Mouse (Mus musculus) splenic B cell, adult 2 months (primary cell): ENCODE results near the gene Jade1.
A peak's percentile ranks its signal among the peaks of the same experiment; 100 is the strongest.

Experiments
- DNase-seq: peaks from one replicate; pipeline ENCODE4 v3.0.0-alpha.2; 2011; ENCODE audit warnings: low read depth, low spot score
- H3K27me3 ChIP-seq: 2 replicates; pipeline ENCODE4 v1.6.1; 2012; ENCODE audit warnings: mild to moderate bottlenecking, low read length, moderate library complexity, mixed read lengths; ENCODE audit not compliant: control insufficient read depth, poor library complexity, insufficient read depth, severe bottlenecking
- H3K36me3 ChIP-seq: 2 replicates; pipeline ENCODE4 v1.6.1; 2012; ENCODE audit warnings: mild to moderate bottlenecking, low read length, moderate library complexity, mixed read lengths; ENCODE audit not compliant: control insufficient read depth, poor library complexity, insufficient read depth, severe bottlenecking

Jade1 gene

DNA sequence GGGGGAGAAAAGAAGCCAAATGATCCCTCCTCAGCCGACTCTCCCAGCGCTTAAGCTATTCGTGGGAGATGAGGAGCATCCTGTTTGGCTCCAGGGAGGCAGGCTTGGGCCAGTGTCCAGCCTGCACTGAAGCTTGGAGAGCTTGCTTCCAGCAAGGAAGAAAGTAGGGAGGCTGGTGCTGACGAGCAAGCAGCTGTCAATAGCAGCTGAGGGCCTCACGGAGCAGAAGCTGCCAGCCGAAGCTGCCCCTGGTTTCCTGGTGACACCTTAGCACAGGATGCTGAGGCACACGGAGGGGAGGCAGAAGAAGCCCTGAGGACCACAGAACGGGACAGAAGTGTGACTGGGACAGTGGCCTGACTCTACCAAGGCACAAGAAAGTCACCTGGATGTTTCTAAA, 24.0 kb upstream of the Jade1 start:
- no peaks in the 10 kb centered on the region for H3K36me3 ChIP-seq
- DNase-seq, result no peak
- no peaks in the 10 kb centered on the region for H3K27me3 ChIP-seq

DNA sequence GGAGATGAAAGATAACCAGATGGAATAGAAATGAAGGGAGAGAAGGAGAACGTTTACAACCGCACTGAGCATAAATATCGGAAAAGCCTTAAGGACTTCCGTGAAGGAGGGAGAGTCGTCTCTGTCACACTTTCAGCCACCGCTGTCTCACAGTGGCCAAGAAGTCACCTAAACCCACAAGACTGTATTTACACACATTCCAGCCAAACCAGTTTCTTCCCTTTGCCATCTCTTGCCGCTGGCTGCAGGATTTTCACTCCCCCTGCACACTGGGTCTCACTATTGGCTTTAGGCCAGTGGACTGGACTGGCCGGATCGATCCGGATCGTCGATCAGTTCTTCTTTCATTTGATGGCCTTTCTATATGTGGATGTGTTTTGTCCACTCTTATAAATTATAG, 23.4 kb upstream of the Jade1 start:
- Histone ChIP-seq H3K36me3 (no peaks in the 10 kb centered on the region), H3K27me3 (no peaks in the 10 kb centered on the region)
- DNase-seq, result no peak

DNA sequence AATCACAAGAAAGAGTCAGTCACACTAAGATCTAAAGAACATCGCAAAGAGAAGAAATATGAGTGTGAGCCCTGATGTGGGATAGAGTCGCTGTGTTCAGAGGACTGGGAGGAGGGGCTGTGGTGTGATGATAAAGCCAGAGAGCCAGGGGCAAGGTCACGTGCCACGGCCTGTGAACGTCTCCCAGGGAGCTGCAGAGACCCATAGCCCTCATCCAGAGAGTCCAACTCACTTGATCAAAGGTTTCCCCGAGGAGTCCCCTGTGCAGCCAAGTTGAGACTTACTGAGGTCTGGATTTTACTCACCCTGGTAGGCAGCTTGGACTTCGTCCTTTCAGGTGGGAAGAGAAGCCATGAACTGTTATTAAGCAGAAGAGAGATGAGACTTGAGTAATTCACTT, 21.9 kb upstream of the Jade1 start:
- no peak for DNase-seq
- H3K27me3 ChIP-seq, result no peaks in the 10 kb centered on the region
- no peaks in the 10 kb centered on the region for H3K36me3 ChIP-seq

DNA sequence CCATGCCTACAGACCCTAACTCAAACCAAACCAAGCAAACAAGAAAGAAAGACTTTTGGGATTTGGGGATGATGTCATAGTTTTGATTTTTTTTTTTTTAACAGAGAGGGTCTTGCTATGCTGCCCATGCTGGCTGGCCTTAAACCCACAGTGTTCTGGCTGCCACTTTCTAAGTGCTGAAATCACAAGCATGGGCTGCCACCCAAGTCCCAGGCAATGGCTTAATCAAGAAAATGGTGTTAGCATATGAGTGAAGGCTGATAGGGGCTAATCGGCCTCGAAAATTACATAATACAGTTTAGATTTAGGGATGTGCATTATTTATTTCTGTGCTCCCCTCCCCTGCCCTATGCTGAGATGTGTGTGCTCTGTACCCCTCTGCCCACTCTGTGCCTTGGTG, 17.6 kb upstream of the Jade1 start:
- no peak for DNase-seq
- H3K27me3 ChIP-seq, result no peaks in the 10 kb centered on the region
- H3K36me3 ChIP-seq, result no peaks in the 10 kb centered on the region

DNA sequence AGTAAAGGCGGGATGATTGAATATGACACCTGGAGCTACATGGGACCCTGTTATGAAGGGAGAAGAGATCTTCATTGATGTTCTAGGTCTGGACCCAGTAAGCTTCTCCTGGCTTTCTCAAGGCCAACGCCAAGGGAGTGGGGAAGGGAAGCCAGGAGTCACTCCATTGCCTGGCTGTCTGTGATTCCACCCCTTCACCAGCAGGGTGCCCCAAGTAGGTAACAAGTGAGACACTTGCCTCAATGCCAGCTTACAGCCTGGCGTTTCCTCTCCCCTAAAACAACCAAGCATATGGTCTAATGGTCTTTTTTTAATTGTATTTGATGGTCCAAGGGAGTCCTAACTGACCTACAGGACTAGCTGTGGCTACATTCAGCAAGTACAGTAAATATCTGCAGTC, 14.2 kb upstream of the Jade1 start:
- Histone ChIP-seq H3K36me3 (no peaks in the 10 kb centered on the region), H3K27me3 (no peaks in the 10 kb centered on the region)
- DNase-seq, result peak; percentile 27

DNA sequence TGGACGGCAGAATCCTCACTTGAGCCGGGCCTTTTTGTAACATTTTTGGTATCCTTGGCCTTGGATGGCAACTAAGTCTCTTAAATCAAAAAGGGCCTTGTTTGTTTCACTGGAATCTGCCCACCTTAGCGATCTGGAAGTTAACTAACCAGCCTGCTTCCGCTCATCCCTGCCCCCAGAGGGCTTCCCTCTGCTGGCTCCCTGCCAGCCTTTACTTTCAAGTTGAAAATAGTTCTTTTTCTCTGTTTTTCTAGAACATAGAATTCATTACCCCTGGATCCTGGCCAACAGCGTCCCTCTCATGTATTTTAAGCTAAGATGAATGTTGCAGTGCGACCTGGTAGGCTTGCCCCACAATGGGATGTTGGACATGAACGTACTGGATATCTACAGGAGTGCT, 11.1 kb upstream of the Jade1 start:
- Histone ChIP-seq H3K27me3 (no peaks in the 10 kb centered on the region), H3K36me3 (no peaks in the 10 kb centered on the region)
- DNase-seq, result no peak

DNA sequence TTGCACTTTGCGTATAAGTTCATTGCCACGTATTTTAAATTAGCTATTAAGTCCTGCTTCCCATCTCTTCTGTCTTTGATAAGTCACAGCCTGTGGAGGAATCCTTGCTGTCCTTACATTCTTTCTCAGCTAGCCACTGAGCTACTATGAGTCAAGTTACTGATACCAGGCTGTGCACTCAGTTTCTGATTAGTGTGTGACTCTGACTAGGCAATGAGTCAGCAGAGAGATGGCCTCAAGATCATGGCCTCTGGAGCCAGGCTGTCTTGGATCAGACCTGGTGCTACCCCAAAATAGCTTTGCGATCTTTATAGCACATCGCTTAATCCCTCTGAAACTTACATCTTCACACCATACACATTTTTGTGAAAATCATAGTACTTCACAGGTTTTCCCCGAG, 8.2 kb upstream of the Jade1 start:
- no peak for DNase-seq
- H3K36me3 ChIP-seq, result no peaks in the 10 kb centered on the region
- H3K27me3 ChIP-seq, result no peaks in the 10 kb centered on the region

DNA sequence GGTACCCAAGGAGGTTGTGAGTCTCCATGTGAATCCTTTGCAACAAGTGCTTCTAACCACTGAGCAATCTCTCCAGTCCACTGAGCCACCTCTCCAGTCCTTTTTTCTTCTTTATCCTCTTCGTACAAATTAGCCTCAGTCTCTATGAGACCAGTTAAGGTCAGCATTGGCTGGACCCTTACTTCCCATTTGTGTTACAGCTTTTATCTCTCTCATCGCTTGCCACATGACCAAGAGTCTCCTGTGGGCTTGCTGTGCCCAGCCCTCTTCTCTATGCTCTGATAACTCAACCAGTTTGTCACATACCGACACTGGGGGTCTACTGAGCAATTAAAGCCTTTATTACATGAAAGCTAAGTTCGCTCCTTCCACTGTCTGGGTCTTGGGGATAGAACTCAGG, 7.3 kb upstream of the Jade1 start:
- no peaks in the 10 kb centered on the region for H3K36me3 ChIP-seq
- no peak for DNase-seq
- no peaks in the 10 kb centered on the region for H3K27me3 ChIP-seq

DNA sequence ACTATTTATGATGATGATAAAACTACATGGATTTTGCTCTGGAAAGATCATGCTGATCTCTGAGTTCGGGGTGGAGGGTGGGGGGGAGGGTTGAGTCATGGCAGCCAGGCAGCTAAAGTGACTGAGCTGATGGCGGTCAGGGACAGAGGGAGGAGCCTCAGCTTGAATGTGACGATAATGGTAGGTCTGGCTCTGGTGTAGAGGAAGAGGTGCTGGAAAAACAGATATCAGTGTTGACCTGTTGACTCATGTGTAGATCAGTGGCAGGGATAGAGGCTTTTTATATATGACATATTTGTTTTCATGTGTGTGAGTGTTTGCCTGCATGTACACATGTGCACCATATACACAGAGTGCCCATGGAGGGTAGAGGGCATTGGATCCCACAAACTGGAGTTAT, 3.9 kb upstream of the Jade1 start:
- no peaks in the 10 kb centered on the region for H3K36me3 ChIP-seq
- H3K27me3 ChIP-seq, result no peaks in the 10 kb centered on the region
- no peak for DNase-seq

DNA sequence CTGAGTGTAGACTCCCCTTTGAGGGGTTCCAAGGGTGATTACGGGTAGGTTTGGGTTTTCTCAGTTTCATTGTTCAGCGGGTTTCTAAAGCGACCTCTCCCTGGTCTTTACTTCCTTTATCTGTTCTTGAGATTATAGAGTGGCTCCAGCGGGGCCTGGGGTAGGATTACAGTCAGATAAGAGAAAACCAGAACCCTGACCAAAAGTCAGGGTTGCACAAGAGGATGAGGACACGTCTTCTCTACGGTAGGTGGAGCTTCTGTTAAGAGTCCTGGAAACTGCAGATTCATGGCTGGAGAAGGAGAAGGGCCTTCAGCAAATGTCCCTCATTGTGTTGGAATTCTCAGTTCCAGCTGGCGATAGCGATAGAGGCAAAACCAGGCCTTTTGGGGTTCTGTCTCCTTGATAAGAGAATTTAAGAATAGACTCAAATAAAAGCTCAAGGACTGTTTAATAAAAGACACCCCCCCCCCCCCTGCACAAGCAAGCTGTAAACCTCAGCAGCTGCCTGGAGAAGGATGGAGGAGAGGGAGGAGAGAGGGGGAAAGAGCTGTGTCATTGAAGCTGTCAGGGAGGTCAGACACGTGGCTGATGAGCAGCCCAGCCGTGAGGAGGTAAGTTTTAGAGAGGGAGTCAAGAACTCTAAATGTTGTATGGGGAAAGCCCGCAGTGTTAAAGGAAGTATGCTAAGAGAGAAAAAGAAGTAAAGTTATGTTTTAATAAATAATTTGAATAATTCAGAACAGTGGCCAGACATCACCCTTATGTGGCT, 2.6 kb upstream of the Jade1 start:
- DNase-seq, result no peak
- H3K36me3 ChIP-seq, result no peaks in the 10 kb centered on the region
- no peaks in the 10 kb centered on the region for H3K27me3 ChIP-seq

DNA sequence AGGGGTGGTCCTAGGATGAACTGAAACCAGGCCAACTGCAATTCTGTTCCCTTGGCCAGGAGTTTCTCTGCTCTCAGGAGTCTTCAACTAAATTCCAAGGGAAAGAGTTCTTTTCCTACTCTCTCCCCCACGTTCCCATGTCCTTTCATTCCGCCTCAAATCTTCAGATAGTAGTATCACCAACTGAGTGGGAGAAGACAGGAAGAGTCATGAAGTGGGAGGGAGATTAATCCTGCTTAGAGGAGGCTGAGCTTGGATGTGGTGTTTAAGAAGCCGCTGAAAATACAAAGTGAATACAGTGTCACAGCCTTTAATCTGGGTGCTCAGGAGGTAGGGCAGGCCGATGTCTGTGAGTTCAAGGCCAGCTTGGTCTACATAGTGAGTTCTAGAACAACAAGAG, 1.9 kb upstream of the Jade1 start:
- Histone ChIP-seq H3K27me3 (no peaks in the 10 kb centered on the region), H3K36me3 (no peaks in the 10 kb centered on the region)
- no peak for DNase-seq

DNA sequence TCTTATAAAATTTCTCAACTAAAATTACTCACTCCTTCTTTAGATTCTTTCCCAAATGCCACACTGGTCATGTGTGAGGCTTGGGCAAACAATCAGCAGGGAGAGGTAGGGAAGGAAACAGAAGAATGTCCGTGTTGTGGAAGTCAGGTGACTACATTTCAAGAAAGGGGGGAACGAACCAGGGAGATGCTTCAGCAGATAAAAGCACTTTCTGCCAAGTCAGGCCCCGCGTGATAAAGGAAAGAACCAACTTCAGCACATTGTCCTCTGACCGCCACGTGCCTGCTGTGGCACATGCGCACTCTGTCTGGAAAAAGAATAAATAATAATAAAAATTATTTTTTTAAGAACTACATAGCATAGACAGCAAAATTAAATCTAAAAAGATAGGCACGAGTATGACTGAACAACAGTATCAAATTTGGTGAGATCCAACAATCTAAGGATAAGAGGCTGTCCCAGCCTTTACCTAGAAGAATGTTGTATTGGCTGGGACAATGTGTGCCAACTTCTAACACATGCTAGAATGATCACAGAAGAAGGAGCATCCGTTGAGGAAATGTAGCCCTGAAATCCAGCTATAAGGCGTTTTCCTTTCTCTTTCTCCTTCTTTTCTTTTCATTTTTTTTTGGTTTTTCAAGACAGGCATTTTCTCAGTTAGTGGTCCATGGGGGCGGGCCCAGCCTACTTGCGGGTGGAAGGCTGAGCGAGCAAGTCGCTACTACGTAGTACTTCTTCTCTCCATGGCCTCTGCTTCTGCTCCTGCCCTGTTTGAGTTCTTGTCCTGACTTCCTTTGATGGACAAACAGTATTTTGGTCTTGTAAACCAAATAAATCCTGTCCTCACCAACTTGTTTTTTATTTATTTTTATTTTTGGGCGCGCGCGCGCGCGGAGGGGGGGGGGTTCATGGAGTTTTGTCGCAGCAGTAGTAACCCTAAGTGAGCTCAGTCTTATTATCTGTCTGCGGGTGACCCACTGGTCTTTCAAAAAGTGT, 753 bp upstream of the Jade1 start:
- Histone ChIP-seq H3K27me3 (no peaks in the 10 kb centered on the region), H3K36me3 (no peaks in the 10 kb centered on the region)
- DNase-seq, result no peak

DNA sequence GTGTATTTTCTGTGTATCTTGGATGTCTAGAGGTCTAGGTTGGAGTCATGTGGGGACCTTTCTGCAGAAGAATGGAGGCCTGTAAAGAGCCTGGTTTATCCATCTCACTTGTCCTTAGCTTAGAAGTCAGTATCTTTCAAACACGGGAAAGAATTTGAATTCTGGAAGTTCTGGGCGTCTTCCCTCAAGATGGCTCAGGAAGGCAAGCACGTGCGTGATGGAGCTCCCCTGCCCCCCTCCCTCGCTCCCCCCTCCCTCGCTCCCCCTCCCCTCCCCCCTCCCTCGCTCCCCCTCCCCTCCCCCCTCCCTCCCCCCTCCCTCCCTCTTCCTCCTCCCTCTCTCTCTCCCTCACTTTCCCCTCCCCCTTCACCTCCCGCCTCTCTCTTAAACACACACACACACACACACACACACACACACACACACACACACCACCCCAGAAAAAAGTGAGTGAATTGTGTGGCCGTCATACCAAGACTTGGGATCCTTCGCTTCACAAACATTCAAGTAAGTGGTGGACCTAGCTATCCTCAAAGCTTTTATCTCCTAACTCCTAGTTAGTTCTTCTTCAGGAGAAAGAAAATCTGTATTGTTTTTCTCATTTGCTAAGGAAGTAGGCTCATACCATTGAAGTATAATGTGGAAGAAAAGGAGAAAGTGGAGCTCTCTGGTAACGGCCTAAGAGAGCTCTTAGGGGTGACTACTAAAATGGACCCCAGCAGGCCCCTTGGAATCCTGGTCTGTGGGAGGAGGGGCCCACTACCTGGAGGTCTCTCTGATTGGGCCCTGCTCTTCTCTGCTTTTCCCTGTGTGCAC, 1.1 kb downstream of the Jade1 start:
- H3K36me3 ChIP-seq, result no peaks in the 10 kb centered on the region
- DNase-seq, result no peak

DNA sequence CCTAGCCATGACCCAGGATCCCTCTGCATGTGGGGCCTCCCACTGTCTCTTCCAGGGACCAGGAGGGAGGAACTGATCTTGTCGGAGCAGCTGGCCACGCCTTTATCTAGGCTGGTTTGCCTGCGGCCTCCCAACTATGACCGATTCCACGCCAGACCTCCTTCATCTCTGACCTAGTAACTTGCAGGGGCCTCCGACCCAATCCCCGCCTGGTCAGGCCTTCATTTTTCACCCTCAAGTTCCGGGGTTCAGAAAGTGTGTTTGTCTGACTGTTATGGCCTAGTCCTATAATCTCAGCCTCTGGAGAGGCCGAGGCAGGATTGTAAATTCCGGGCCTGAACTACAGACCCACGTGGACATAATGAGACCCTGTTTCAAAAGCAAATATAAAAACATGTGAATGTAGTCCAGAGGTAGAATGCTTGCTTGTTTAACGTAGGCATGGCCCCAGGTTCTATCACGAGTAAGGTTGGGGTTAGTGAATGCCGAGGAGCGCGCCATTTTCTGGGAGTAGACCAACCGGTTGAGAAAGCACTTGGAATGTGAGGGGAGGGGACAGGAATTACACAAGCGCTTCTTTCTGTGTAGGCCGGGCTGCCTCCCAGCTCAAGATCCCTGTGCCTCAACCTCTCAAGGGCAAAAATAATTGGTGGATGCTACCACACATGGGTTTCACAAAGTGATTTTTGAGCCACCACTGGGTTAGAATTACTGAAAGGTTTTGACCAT, 1.9 kb downstream of the Jade1 start:
- Histone ChIP-seq H3K36me3 (no peaks in the 10 kb centered on the region), H3K27me3 (no peaks in the 10 kb centered on the region)
- DNase-seq, result no peak

More for the DNA sequence above, 1.1 kb downstream of the Jade1 start:
- no peaks in the 10 kb centered on the region for H3K27me3 ChIP-seq
